ENCODE assay signal across 14 mouse cellular contexts in the genomic region with DNA sequence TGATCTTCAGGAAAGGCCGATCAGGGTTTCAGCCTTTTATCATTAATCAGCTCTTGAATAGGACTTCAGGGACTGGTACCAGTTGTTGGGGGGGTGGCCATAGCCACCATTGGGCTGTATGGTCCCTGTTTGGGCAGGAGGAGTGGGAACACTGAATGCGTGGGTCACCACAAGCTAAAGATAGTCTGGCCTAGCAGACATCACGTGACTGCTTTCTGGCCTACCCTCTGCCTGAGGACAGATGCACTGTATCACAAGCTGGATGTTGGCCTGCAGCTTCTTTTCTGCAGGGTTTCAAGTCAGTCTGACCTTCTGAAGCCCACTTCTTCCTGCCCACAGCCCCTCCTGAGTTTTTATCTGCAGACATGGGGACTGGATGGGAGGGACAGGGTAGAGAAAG. TPM values are rescaled to one million over a fixed set of nuclear protein-coding genes. Genes with fewer than 3 reads are reported as not detected.
DNase-seq lines count a peak whose midpoint lies in the region; ATAC-seq and TF ChIP-seq lines count a peak whose summit lies in the region.
"Had no signal": no experiment of that assay in that cellular context is flagged by ENCODE, and none has a peak within 500 bp of the region (broad histone marks: within the 10 kb centered on the region; RNA-seq: fewer than 3 reads in every experiment).

No protein-coding gene starts in this region.

- peak; percentile 34 for DNase-seq in kidney, adult 2 months
- DNase-seq in CH12.LX (ENCODE audit: extremely low read depth) = no peak
- peak; percentile 57 for DNase-seq in heart, adult 8-10 months (ENCODE audit: low spot score)
- peak; percentile 40 for DNase-seq in kidney, adult 9 months
- DNase-seq: B cell, adult 2 months had no signal

- WGBS in kidney, adult 2 months = 48% methylated on average over 3 of the region's 3 CpGs
- WGBS in kidney, embryonic 16.5 days = 77% methylated on average over 3 of the region's 3 CpGs
- WGBS in hindbrain, embryonic 16.5 days = 74% methylated on average over 3 of the region's 3 CpGs
- 91% methylated on average over 3 of the region's 3 CpGs for WGBS in midbrain, embryonic 13.5 days

- no peak for TF ChIP-seq POLR2A in kidney, adult 2 months (IDR thresholded peaks at IDR 0.05; ENCODE audit: low read depth, low read length)
- TF ChIP-seq POLR2A in CH12.LX (IDR thresholded peaks at IDR 0.05; ENCODE audit: low read depth, low read length) = no peak

- TF ChIP-seq RAD21 in CH12.LX (IDR thresholded peaks at IDR 0.05; ENCODE audit: low read depth, low read length) = no peak

- no peak overlapping the region for H3K4me2 ChIP-seq in kidney, embryonic 16.5 days (replicated peaks; ENCODE audit: low read depth, low read length)
- peak overlapping the region; percentile 10; the same call in 1 of the 2 replicates for H3K4me2 ChIP-seq in CH12.LX (ENCODE audit: insufficient read depth, low read depth, poor library complexity, severe bottlenecking)
- H3K4me2 ChIP-seq in hindbrain, embryonic 16.5 days (ENCODE audit: low read length) = no peak overlapping the region
- no peak overlapping the region for H3K4me2 ChIP-seq in midbrain, embryonic 13.5 days (replicated peaks)
- H3K4me2 ChIP-seq: lung, embryonic 15.5 days; stomach, embryonic 15.5 days had no signal

- dilution Hi-C loops in CH12.LX (cut with MboI; ENCODE audit: extremely low pct_ligation_motif_present, extremely low pct_unique_long_range_greater_than_20kb, low sequenced_read_pairs) = no loop called here

- H3K9me3 ChIP-seq in kidney, embryonic 16.5 days (ENCODE audit: low read length) = no peaks in the 10 kb centered on the region
- H3K9me3 ChIP-seq in CH12.LX (replicated peaks; ENCODE audit: low read length) = no peaks in the 10 kb centered on the region
- H3K9me3 ChIP-seq in hindbrain, embryonic 16.5 days (ENCODE audit: control insufficient read depth, low read length) = no peaks in the 10 kb centered on the region
- H3K9me3 ChIP-seq in midbrain, embryonic 13.5 days = no peaks in the 10 kb centered on the region
- H3K9me3 ChIP-seq: lung, embryonic 15.5 days; stomach, embryonic 15.5 days had no signal

- H3K27me3 ChIP-seq in kidney, adult 2 months (replicated peaks; ENCODE audit: control insufficient read depth, insufficient read depth, low read length) = no peaks in the 10 kb centered on the region
- H3K27me3 ChIP-seq in kidney, embryonic 16.5 days (ENCODE audit: insufficient read depth, low read length) = no peaks in the 10 kb centered on the region
- no peaks in the 10 kb centered on the region for H3K27me3 ChIP-seq in CH12.LX (replicated peaks)
- H3K27me3 ChIP-seq in hindbrain, embryonic 16.5 days (replicated peaks; ENCODE audit: control insufficient read depth, insufficient read depth, low read length) = no peaks in the 10 kb centered on the region
- no peaks in the 10 kb centered on the region for H3K27me3 ChIP-seq in midbrain, embryonic 13.5 days
- H3K27me3 ChIP-seq: lung, embryonic 15.5 days; stomach, embryonic 15.5 days had no signal

- no peak for ATAC-seq in kidney, embryonic 16.5 days (ENCODE audit: low FRiP score, low TSS enrichment)
- no peak for ATAC-seq in hindbrain, embryonic 16.5 days
- no peak for ATAC-seq in midbrain, embryonic 13.5 days
- ATAC-seq in erythroid progenitor cell, adult 5-6 weeks (replicated peaks; ENCODE audit: low FRiP score, poor library complexity, severe bottlenecking) = no peak

- H3K27ac ChIP-seq in kidney, adult 2 months (ENCODE audit: insufficient read depth, low read depth, low read length) = no peak overlapping the region
- no peak overlapping the region for H3K27ac ChIP-seq in kidney, embryonic 16.5 days (ENCODE audit: low read length)
- H3K27ac ChIP-seq in CH12.LX (ENCODE audit: insufficient read depth, low read depth) = no peak overlapping the region
- H3K27ac ChIP-seq in hindbrain, embryonic 16.5 days (ENCODE audit: low read depth, low read length) = no peak overlapping the region
- H3K27ac ChIP-seq in midbrain, embryonic 13.5 days = no peak overlapping the region
- H3K27ac ChIP-seq: lung, embryonic 15.5 days; stomach, embryonic 15.5 days had no signal

- H3K4me3 ChIP-seq in kidney, adult 2 months (ENCODE audit: insufficient read depth, low read depth, low read length) = no peak overlapping the region
- H3K4me3 ChIP-seq in kidney, embryonic 16.5 days (ENCODE audit: low read length) = no peak overlapping the region
- H3K4me3 ChIP-seq in CH12.LX (replicated peaks in 1 of 3; ENCODE audit: low read depth in 2 of 3, low read length in 2 of 3, poor library complexity in 1 of 3) = no peak overlapping the region
- H3K4me3 ChIP-seq in hindbrain, embryonic 16.5 days (ENCODE audit: low read length) = no peak overlapping the region
- no peak overlapping the region for H3K4me3 ChIP-seq in midbrain, embryonic 13.5 days (replicated peaks)
- H3K4me3 ChIP-seq: lung, embryonic 15.5 days; stomach, embryonic 15.5 days had no signal

- TF ChIP-seq EP300 in CH12.LX (IDR thresholded peaks at IDR 0.05; ENCODE audit: low read length) = no peak

- in situ Hi-C loops in CH12.LX (cut with MboI; ENCODE audit: low pct_ligation_motif_present, low pct_unique_long_range_greater_than_20kb, low sequenced_read_pairs) = no loop called here

- H3K36me3 ChIP-seq in kidney, adult 2 months (ENCODE audit: control insufficient read depth, insufficient read depth, low read length) = no peaks in the 10 kb centered on the region
- H3K36me3 ChIP-seq in kidney, embryonic 16.5 days (ENCODE audit: insufficient read depth, low read length) = no peaks in the 10 kb centered on the region
- H3K36me3 ChIP-seq in CH12.LX (replicated peaks in 1 of 2; ENCODE audit: control insufficient read depth in 1 of 2, insufficient read depth in 1 of 2, low read length in 1 of 2) = peaks cover under 1 to 70% of the 10 kb centered on the region in 2 experiments
- H3K36me3 ChIP-seq in hindbrain, embryonic 16.5 days (ENCODE audit: control insufficient read depth, insufficient read depth, low read length) = no peaks in the 10 kb centered on the region
- H3K36me3 ChIP-seq in midbrain, embryonic 13.5 days = no peaks in the 10 kb centered on the region
- H3K36me3 ChIP-seq: lung, embryonic 15.5 days; stomach, embryonic 15.5 days had no signal

- no peak overlapping the region for H3K9ac ChIP-seq in kidney, embryonic 16.5 days (replicated peaks; ENCODE audit: low read length)
- no peak overlapping the region for H3K9ac ChIP-seq in CH12.LX (ENCODE audit: insufficient read depth, low read depth)
- H3K9ac ChIP-seq in hindbrain, embryonic 16.5 days (ENCODE audit: low read depth, low read length) = no peak overlapping the region
- no peak overlapping the region for H3K9ac ChIP-seq in midbrain, embryonic 13.5 days (replicated peaks)
- H3K9ac ChIP-seq: lung, embryonic 15.5 days; stomach, embryonic 15.5 days had no signal

- no peak for TF ChIP-seq CTCF in kidney, adult 2 months (conservative IDR thresholded peaks at IDR 0.05; ENCODE audit: insufficient read depth, insufficient read length, low read depth, low read length)
- TF ChIP-seq CTCF in CH12.LX (conservative IDR thresholded peaks at IDR 0.05 in 1 of 2, IDR thresholded peaks at IDR 0.05 in 1 of 2; ENCODE audit: low read depth in 2 of 2, low read length in 2 of 2) = no peak

- H3K79me2 ChIP-seq in CH12.LX (replicated peaks; ENCODE audit: control insufficient read depth, extremely low read depth, insufficient read depth, poor library complexity, severe bottlenecking) = peaks cover 98% of the 10 kb centered on the region

- peaks cover 17% of the 10 kb centered on the region for H3K4me1 ChIP-seq in kidney, adult 2 months (ENCODE audit: control insufficient read depth, insufficient read depth, low read length)
- peaks cover 23% of the 10 kb centered on the region for H3K4me1 ChIP-seq in kidney, embryonic 16.5 days (ENCODE audit: insufficient read depth, low read length)
- peaks cover 40 to 93% of the 10 kb centered on the region in 2 experiments for H3K4me1 ChIP-seq in CH12.LX (ENCODE audit: control insufficient read depth in 1 of 2, insufficient read depth in 2 of 2)
- no peaks in the 10 kb centered on the region; the same call in 1 of the 2 replicates for H3K4me1 ChIP-seq in hindbrain, embryonic 16.5 days (ENCODE audit: control insufficient read depth, insufficient read depth, low read depth, low read length)
- H3K4me1 ChIP-seq in midbrain, embryonic 13.5 days (replicated peaks) = peaks cover 6% of the 10 kb centered on the region; the same call in 1 of the 2 replicates

TF ChIP-seq in CH12.LX, 34 proteins besides CTCF, POLR2A, EP300 and RAD21 (continues in another document):
- TF ChIP-seq MAFK (IDR thresholded peaks at IDR 0.05; ENCODE audit: insufficient replicate concordance, low read length) = no peak
- peak; percentile 46; the same call in 1 of the 2 replicates for TF ChIP-seq ZMIZ1 (IDR thresholded peaks at IDR 0.05; ENCODE audit: low read depth, low read length)
- TF ChIP-seq MAX (IDR thresholded peaks at IDR 0.05; ENCODE audit: low read length) = peak; percentile 50; the same call in 1 of the 2 replicates
- TF ChIP-seq BHLHE40 (IDR thresholded peaks at IDR 0.05; ENCODE audit: low read depth, low read length) = peak; percentile 79
- TF ChIP-seq CHD1 (IDR thresholded peaks at IDR 0.05; ENCODE audit: low read depth, low read length) = no peak

RNA-seq across cellular contexts. Expression of a gene that starts 24.8 kb away (rescaled TPM):
- 35.3 and 36.8 TPM in 2 replicates for polyA plus RNA-seq in kidney, adult 2 months (2012; rRNA removed)
- polyA plus RNA-seq in kidney, embryonic 16.5 days (2015; fragmentation: Nextera tagmentation; extraction: Ambion mirVana) = 18.3 and 19.1 TPM in 2 replicates
- total RNA-seq in CH12.LX (2012; rRNA removed) (94.1 and 106 TPM in 2 replicates), CH12.LX (2014; rRNA removed) (33.4 and 38.2 TPM in 2 replicates)
- 222 and 284 TPM in 2 replicates for polyA plus RNA-seq in CH12.LX (2012; ENCODE audit: insufficient read length, low read depth)
- total RNA-seq in heart, adult 8-10 months (2022) = 10 to 100 TPM; 61.6 to 70.0 (median 65.1) TPM
- polyA plus RNA-seq in hindbrain, embryonic 16.5 days (2015; fragmentation: Nextera tagmentation; extraction: Ambion mirVana) = 17.3 and 18.0 TPM in 2 replicates
- 15.8 TPM in 2 replicates for polyA plus RNA-seq in midbrain, embryonic 13.5 days (2015; fragmentation: Nextera tagmentation; extraction: Ambion mirVana)
- 32.4 and 35.6 TPM in 2 replicates for total RNA-seq in erythroid progenitor cell, adult 5-6 weeks (2015; ENCODE audit: low replicate concordance)
- 25.1 and 33.9 TPM in 2 replicates for total RNA-seq in erythroid progenitor cell, adult 5-6 weeks (2017; ENCODE audit: low replicate concordance)

RNA-seq across cellular contexts. Expression of a gene that starts 59.3 kb away (rescaled TPM):
- polyA plus RNA-seq in kidney, adult 2 months (2012; rRNA removed) = 0.16 TPM in 2 replicates
- polyA plus RNA-seq in kidney, embryonic 16.5 days (2015; fragmentation: Nextera tagmentation; extraction: Ambion mirVana) = not detected in 2 replicates
- total RNA-seq in CH12.LX (2012; rRNA removed) = 0.13 TPM in 1 of 2 replicates, not detected in the other
- total RNA-seq in CH12.LX (2014; rRNA removed) = not detected in 2 replicates
- polyA plus RNA-seq in CH12.LX (2012; ENCODE audit: insufficient read length, low read depth) = not detected in 2 replicates
- not detected for total RNA-seq in heart, adult 8-10 months (2022)
- polyA plus RNA-seq in hindbrain, embryonic 16.5 days (2015; fragmentation: Nextera tagmentation; extraction: Ambion mirVana) = 0.13 TPM in 1 of 2 replicates, not detected in the other
- polyA plus RNA-seq in midbrain, embryonic 13.5 days (2015; fragmentation: Nextera tagmentation; extraction: Ambion mirVana) = not detected in 2 replicates
- not detected in 2 replicates for total RNA-seq in erythroid progenitor cell, adult 5-6 weeks (2015; ENCODE audit: low replicate concordance)
- total RNA-seq in erythroid progenitor cell, adult 5-6 weeks (2017; ENCODE audit: low replicate concordance) = 1.2 TPM in 1 of 2 replicates, not detected in the other
- total RNA-seq: hematopoietic stem cell, adult 5-6 weeks; layer of hippocampus, postnatal 14 days; monocyte, adult 5-6 weeks had no signal
- polyA plus RNA-seq: lung, embryonic 15.5 days; stomach, embryonic 15.5 days had no signal
